Mouse (Mus musculus) G1E (cell line): ENCODE data around the gene Phtf2.
"Not testable (repeated sequence)": the region's sequence is repeated elsewhere in the genome, so short reads cannot be mapped to it uniquely, and the experiment has no call there.

Experiments used
- CTCF ChIP-seq: IDR thresholded peaks from 2 replicates; pipeline ENCODE4 v1.5.1; 2012; ENCODE audit warnings: low read depth, low read length, inconsistent platforms, mixed read lengths
- GATA1 ChIP-seq: IDR thresholded peaks from 2 replicates; pipeline ENCODE4 v1.6.1; 2012; ENCODE audit warnings: borderline replicate concordance, low read length, inconsistent platforms, mixed read lengths
- TAL1 ChIP-seq: conservative IDR thresholded peaks from 2 replicates; pipeline ENCODE4 v1.6.1; 2012; ENCODE audit warnings: low read depth, low read length, inconsistent platforms, mixed read lengths

DNA sequence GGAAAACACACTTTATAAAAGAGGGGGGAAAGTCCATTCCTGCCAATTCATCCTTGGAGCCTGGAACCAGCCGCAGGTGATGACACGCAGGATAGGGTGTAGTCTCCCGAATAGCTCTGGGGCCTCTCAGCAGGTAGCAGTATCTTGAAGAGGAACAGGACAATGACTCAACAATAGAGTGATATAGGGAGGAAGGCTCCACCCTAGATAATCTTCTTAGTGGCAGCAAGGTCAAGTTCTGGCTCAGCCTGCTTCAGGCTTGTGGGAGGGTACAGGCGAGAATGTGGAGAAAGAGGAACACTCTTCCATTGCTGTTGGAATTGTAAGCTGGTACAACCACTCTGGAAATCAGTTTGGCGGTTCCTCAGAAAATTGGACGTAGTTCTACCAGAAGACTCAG, 171.1 kb downstream of the Phtf2 start:
- TF ChIP-seq CTCF, GATA1, TAL1: not testable (repeated sequence)
